ENCODE assay signal across 15 mouse cellular contexts in genomic region chr16:35414616-35415015, GRCm38 (mm10).
"Had no signal": no experiment of that assay in that cellular context is flagged by ENCODE, and none has a peak within 500 bp of the region (broad histone marks: within the 10 kb centered on the region; RNA-seq: fewer than 3 reads in every experiment).

No protein-coding gene starts in this region.

- H3K27me3 ChIP-seq: hindbrain, embryonic 15.5 days; liver, embryonic 15.5 days; megakaryocyte, embryonic 14.5 days; midbrain, embryonic 12.5 days; neural tube, embryonic 15.5 days had no signal

- H3K9ac ChIP-seq: hindbrain, embryonic 15.5 days; liver, embryonic 15.5 days; midbrain, embryonic 12.5 days; neural tube, embryonic 15.5 days had no signal

- H3K36me3 ChIP-seq: hindbrain, embryonic 15.5 days; midbrain, embryonic 12.5 days; neural tube, embryonic 15.5 days had no signal

- H3K4me1 ChIP-seq: hindbrain, embryonic 15.5 days; liver, embryonic 15.5 days; megakaryocyte, embryonic 14.5 days; midbrain, embryonic 12.5 days; neural tube, embryonic 15.5 days had no signal

- H3K27ac ChIP-seq: hindbrain, embryonic 15.5 days; liver, embryonic 15.5 days; macrophage; midbrain, embryonic 12.5 days; neural tube, embryonic 15.5 days had no signal

- H3K4me2 ChIP-seq: hindbrain, embryonic 15.5 days; liver, embryonic 11.5 days; liver, embryonic 15.5 days; midbrain, embryonic 12.5 days; neural tube, embryonic 15.5 days had no signal

- H3K9me3 ChIP-seq: hindbrain, embryonic 15.5 days; liver, embryonic 15.5 days; megakaryocyte, embryonic 14.5 days; midbrain, embryonic 12.5 days; neural tube, embryonic 15.5 days had no signal

- ATAC-seq: intestine, embryonic 16.5 days; midbrain, embryonic 16.5 days had no signal

- H3K4me3 ChIP-seq: hindbrain, embryonic 15.5 days; liver, embryonic 15.5 days; megakaryocyte, embryonic 14.5 days; midbrain, embryonic 12.5 days; neural tube, embryonic 15.5 days had no signal

- DNase-seq: kidney, adult 8-10 months; left cerebral cortex, postnatal 4 days; lung, adult 2 months; lung, postnatal 10 days; right cerebral cortex, adult 18-20 months; right cerebral cortex, postnatal 25 days had no signal
